Mouse (Mus musculus): ENCODE data around the gene Manba. TPM values are rescaled to one million over a fixed set of nuclear protein-coding genes. Genes with fewer than 3 reads are reported as not detected.

The Manba gene
- total RNA-seq, 2 experiments from 2014 or later, result 16.3 to 17.6 TPM

- DNase-seq, result no peak
- intact Hi-C loops (cut with DNase I), result no loop called here
These were observed 89.7 kb downstream of the Manba start for GRCm38 (mm10) chr3:135575126-135575525.

DNA sequence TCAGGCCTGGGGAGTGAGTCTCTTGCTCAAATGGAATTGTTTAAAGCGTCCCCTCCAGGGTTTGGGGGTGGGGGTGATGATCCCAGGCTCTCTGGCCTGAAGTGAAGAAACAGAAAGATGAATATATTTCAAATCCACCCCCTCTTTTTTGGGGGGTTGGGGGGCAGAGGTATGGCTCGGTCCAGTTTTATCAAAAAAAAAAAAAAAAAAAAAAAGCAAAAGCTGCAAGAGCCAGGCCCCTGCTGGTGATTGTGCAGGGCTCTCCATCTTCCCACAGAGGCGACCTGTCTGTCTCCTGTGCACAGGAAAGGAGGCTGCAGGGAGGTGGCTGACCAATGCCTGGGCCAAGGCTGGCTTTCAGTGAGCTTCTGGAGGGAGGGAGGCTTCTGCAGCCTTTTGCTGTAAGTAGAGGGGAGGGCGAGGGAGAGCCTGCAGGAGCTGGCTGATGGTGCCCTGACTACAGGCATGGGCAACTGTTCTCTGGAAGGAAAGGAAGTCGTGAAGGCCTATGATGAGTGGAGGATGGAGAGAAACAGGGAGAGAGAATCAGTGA, 93.3 kb downstream of the Manba start:
- intact Hi-C loops (cut with DNase I), result no loop called here
- no peak for DNase-seq

DNA sequence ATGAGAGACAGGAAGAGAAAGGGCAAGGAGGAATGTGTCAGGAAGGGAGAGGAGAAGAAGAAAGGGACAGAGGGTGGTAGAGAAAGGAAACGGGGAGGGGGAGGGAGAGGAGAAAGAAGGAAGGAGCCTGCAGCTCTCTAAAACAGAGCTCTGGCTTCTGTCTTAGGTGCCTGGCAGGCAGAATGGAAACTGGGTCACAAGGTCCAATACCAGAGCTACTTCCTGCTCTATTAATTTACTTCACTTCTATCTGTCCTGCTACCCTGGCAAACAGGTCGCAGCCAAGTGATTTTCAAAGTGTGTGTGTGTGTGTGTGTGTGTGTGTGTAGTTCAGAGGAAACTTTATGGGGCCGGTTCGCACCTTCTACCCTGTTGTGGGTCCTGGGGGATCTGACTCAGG, 93.8 kb downstream of the Manba start:
- intact Hi-C loops (cut with DNase I), result no loop called here

GRCm38 (mm10) chr3:135580439-135581275, 95.2 kb downstream of the Manba start:
- intact Hi-C loops (cut with DNase I), result loop anchor here (5.0 kb wide), 2 partner anchors 128 to 288 kb away; no protein-coding TSS in a partner anchor
- DNase-seq, result no peak

More for the DNA sequence above, 93.8 kb downstream of the Manba start:
- DNase-seq, result no peak

GRCm38 (mm10) chr3:135581606-135582117, 96.3 kb downstream of the Manba start:
- peak in 1 of 2 experiments; percentile 35 for DNase-seq

GRCm38 (mm10) chr3:135582246-135582645, 96.8 kb downstream of the Manba start:
- intact Hi-C loops (cut with DNase I), result loop anchor here (1.0 to 5.0 kb wide), 3 partner anchors 130 to 290 kb away; no protein-coding TSS in a partner anchor
- no peak for DNase-seq

More at GRCm38 (mm10) chr3:135581606-135582117, 96.3 kb downstream of the Manba start:
- intact Hi-C loops (cut with DNase I), result loop anchor here (1.0 to 5.0 kb wide), 3 partner anchors 129 to 289 kb away; no protein-coding TSS in a partner anchor

GRCm38 (mm10) chr3:135585482-135585881, 100.1 kb downstream of the Manba start:
- intact Hi-C loops (cut with DNase I), result no loop called here
- DNase-seq, result no peak

- intact Hi-C loops (cut with DNase I), result no loop called here
- no peak for DNase-seq
These were observed 100.6 kb downstream of the Manba start for GRCm38 (mm10) chr3:135586060-135586459.

DNA sequence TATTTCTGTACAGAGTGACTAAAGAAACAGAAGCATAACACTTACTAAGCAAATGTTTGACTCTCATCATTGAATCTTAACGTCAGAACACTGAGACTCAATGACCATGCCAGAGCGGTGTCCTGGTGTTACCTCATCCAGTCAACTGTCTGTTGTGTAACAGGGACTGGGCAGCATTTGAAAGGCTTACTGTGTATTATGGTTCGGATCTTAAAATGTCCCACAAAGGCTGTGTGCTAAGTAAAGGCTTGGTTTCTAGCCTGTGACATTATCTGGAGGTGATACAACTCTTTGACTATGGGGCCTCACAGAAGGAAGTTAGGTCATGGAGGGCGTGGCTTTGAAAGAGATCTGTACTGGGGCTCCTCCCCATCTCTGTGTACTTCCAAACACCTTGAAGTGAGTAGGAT, 101.1 kb downstream of the Manba start:
- intact Hi-C loops (cut with DNase I), result no loop called here
- DNase-seq, result no peak

- DNase-seq, result no peak
- intact Hi-C loops (cut with DNase I), result no loop called here
These were observed 105.1 kb downstream of the Manba start for GRCm38 (mm10) chr3:135590471-135590870.

DNA sequence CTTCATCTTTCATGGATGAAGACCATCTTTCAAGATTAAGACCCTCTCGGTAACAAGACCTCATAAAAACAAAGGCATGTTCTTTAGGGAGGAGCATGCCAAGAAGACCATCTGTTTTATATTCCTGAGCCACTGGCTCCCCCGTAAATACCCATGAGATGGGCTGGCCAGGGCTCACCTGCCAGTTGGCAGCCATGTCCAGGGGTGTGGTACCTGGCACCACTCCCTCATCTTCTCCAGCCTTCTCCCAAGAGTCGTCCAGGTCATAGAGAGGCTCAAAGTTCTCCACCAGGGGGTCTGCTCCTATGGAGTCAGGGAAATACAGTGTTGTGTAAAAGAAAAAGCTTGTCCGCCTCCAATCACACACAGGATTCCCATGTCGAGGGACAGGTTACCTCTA, 106.0 kb downstream of the Manba start:
- intact Hi-C loops (cut with DNase I), result no loop called here

GRCm38 (mm10) chr3:135592011-135592410, 106.6 kb downstream of the Manba start:
- intact Hi-C loops (cut with DNase I), result no loop called here
- no peak for DNase-seq

More for the DNA sequence above, 106.0 kb downstream of the Manba start:
- DNase-seq, result no peak

GRCm38 (mm10) chr3:135594238-135594917, 109.0 kb downstream of the Manba start:
- intact Hi-C loops (cut with DNase I), result no loop called here
- no peak for DNase-seq

DNA sequence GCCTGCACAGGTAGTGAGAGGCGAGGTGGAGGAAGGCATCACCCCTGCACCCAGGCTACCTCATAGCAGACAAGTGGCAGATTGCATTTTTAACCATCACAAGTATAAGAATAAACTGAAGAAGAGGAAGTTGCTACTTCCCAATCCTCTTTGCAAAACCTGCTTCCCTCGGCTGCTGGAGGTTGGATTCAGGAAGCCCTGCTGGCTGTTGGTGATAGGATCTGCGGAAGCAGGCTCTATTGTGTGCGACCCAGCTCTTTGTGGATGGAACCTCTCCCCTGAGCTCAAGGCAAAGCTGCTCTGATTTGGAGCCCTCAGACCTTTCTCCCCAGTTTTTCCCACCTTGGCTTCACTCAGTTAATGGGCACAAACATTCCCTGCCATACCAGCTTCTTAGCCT, 111.6 kb downstream of the Manba start:
- intact Hi-C loops (cut with DNase I), result no loop called here
- DNase-seq, result no peak

DNA sequence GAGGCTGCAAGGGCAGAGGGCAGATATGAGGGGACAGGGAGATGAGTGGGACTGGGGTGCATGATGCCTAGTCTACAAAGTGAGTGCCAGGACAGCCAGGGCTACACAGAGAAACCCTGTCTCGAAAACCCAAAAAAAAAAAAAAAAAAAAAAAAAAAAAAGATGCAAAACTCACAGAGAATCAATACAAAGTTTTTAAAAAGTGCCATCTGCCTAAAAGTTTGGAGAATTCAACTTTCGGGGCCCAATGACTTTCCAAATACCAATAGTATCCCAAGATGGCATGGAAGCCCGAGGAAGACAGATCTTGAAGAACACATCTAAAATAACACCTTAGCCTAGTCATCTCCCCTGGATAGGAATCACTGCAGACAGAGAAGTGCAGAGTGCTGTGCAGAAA, 112.9 kb downstream of the Manba start:
- DNase-seq, result no peak
- intact Hi-C loops (cut with DNase I), result no loop called here

DNA sequence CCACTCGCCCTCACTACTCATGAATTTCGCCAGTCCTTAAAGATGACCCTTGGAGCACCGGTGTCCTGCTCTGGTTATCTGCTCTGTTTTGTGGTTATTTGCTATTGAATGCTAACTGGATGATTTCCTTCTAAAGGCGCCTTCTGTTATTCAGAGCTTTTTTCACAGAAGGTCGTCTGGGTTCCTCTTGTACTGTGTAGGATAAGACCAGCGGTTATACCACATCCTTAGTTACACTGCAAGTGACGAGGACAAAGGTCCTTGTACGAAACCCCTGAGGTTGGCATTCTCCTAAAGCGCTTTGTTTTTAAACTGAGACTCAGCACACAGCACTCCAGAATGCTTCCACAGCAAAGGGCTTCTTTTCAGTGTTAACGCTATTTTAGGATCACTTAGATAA, 117.3 kb downstream of the Manba start:
- intact Hi-C loops (cut with DNase I), result no loop called here
- no peak for DNase-seq

DNA sequence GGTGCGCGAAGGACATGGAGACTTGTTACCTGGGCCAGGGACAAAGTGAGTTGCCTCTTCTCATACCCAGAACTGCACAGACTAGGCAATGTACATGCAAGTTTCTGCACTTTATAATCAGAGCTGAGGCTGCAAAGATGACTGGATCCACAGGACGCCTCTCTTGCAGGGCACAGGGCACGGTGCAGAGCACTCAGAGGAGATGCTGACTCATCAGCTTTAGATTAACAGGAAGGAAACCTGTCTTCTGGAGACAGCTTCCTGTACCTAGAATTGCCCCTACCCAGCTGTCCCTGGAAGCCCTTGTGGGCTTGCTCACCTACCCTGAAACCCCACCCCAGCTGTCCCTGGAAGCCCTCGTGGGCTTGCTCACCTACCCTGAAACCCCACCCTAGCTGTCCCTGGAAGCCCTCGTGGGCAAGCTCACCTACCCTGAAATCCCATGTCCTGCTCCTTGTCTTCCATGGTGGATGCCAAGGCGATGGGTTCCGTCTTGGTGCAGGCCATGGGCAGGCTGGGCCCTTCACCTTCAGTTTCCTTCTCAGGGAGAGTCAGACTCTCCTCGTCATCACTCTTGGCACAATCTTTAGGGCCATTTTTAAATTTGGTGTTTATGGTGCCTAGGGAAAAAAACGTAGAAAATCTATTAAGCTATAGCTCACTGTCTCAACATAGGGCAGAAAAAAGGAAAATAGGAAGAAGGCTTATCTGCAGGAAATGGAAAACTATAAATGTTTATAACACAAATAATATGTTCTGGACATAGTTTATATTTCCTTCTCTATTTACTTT, 119.4 kb downstream of the Manba start:
- DNase-seq, result no peak
- intact Hi-C loops (cut with DNase I), result no loop called here

GRCm38 (mm10) chr3:135605474-135605873, 120.1 kb downstream of the Manba start:
- DNase-seq, result no peak
- intact Hi-C loops (cut with DNase I), result no loop called here

- intact Hi-C loops (cut with DNase I), result no loop called here
- no peak for DNase-seq
These were observed 121.2 kb downstream of the Manba start for GRCm38 (mm10) chr3:135606592-135606991.

DNA sequence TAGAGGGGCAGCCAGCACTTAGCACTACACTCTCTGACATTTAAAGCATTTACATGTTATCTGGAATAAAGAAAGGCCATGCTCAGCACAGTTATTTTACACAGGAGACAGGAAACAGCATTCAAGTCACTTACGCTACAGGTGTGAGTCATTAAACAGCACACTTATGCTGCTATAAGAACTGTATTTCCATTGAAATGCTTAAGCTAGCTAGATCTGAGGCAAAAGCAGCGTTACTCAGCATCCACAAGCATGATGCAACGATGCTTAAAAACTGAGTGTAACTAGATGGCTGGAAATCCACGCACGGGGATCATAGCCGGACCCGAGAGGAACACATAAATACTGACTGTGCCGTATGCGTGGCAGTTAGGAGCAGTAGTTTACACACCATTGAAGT, 121.6 kb downstream of the Manba start:
- DNase-seq, result no peak
- intact Hi-C loops (cut with DNase I), result no loop called here

All from heart, postnatal 36 days (tissue).